Mouse (Mus musculus) forebrain, embryonic 12.5 days (tissue): ENCODE data around the gene Cst9. TPM values are rescaled to one million over a fixed set of nuclear protein-coding genes. Genes with fewer than 3 reads are reported as not detected.

Experiments
- ATAC-seq: fragments of 200-750 bp; cut with Nextera tagmentation; 2 replicates; pipeline ENCODE4 v1.8.0; 2017; ENCODE audit warnings: moderate TSS enrichment; ENCODE audit not compliant: low FRiP score
- H3K27ac ChIP-seq: fragments of 300-500 bp; sonication (generic); 2 replicates; pipeline ENCODE4 v1.5.1; 2016; ENCODE audit warnings: mild to moderate bottlenecking
- H3K27me3 ChIP-seq: fragments of 300-500 bp; sonication (generic); 2 replicates; pipeline ENCODE4 v1.6.1; 2016; ENCODE audit warnings: mild to moderate bottlenecking
- H3K36me3 ChIP-seq: fragments of 300-500 bp; sonication (generic); replicated peaks from 2 replicates; pipeline ENCODE4 v1.6.1; 2016; ENCODE audit warnings: mild to moderate bottlenecking
- H3K4me1 ChIP-seq: fragments of 300-500 bp; sonication (generic); 2 replicates; pipeline ENCODE4 v1.6.1; 2016
- H3K4me2 ChIP-seq: fragments of 300-500 bp; sonication (generic); 2 replicates; pipeline ENCODE4 v1.6.1; 2016; ENCODE audit warnings: mild to moderate bottlenecking, moderate library complexity
- H3K4me3 ChIP-seq: fragments of 300-500 bp; sonication (generic); replicated peaks from 2 replicates; pipeline ENCODE4 v1.5.1; 2016; ENCODE audit warnings: mild to moderate bottlenecking
- H3K9ac ChIP-seq: fragments of 300-500 bp; sonication (generic); 2 replicates; pipeline ENCODE4 v1.6.1; 2016; ENCODE audit warnings: mild to moderate bottlenecking
- H3K9me3 ChIP-seq: fragments of 300-500 bp; sonication (generic); 2 replicates; pipeline ENCODE4 v1.6.1; 2016
- WGBS: fragments of 180-500 bp; shearing (Covaris S2); methylation state at CpG from one replicate; pipeline ENCODE4 v1.1.7; 2016; 5-methylcytosine and 5-hydroxymethylcytosine counted together
- polyA plus RNA-seq: library from polyadenylated mRNA; unstranded; fragments of >200 nt; fragmentation: Nextera tagmentation; extraction: Ambion mirVana; gene quantifications from 2 replicates; pipeline ENCODE4 v1.2.1, GENCODE M21; 2016

Cst9 gene
- polyA plus RNA-seq, result not detected in 2 replicates

DNA sequence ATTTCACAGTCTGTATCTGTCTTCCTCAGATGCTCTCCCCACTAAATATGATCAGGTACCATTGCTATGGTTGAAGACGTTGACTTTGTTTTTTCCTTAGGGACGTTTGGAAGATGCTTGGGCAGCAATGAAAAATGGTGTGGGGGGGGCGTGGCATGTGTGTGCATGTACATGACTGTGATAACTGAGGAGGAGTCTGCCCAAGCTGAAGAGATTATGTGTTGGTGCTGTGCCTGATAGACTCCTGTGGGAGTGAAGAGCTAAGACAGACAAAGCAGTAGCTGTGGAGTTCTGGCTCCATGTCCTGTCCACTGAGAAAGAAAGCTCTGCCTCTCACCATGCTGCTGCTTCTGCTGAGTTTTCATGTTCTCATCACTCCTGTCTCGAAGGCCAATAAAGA is at the start of gene Cst9:
Gene Cst9, plus strand, starts transcription at position 236 of the 400 bp plus-strand sequence.
- no peaks in the 10 kb centered on the region for H3K27me3 ChIP-seq
- H3K4me2 ChIP-seq, result no peak within 1 kb of the TSS
- no peak within 1 kb of the TSS for H3K9ac ChIP-seq
- no peaks in the 10 kb centered on the region for H3K4me1 ChIP-seq
- no peaks in the 10 kb centered on the region for H3K9me3 ChIP-seq
- 79% methylated on average over 4 of the region's 4 CpGs for WGBS
- H3K4me3 ChIP-seq, result no peak within 1 kb of the TSS
- H3K27ac ChIP-seq, result no peak within 1 kb of the TSS
- no peak for ATAC-seq
- no peaks in the 10 kb centered on the region for H3K36me3 ChIP-seq

- Histone ChIP-seq H3K27ac (no peak within 1 kb of the TSS), H3K36me3 (no peaks in the 10 kb centered on the region), H3K4me1 (no peaks in the 10 kb centered on the region), H3K9me3 (no peaks in the 10 kb centered on the region), H3K4me3 (no peak within 1 kb of the TSS), H3K27me3 (no peaks in the 10 kb centered on the region), H3K9ac (no peak within 1 kb of the TSS), H3K4me2 (no peak within 1 kb of the TSS)
- no peak for ATAC-seq
- WGBS, result 92% methylated on average over 6 of the region's 6 CpGs
Measured at GRCm38 (mm10) chr2:148789142-148789541, 45.8 kb upstream of the Cst9 start, which contains the start of gene Cst12. Cst12 (plus strand) TSS chr2:148789361.

GRCm38 (mm10) chr2:148798485-148798884 is 36.5 kb upstream of the Cst9 start, which contains the start of gene Cst8:
Cst8 (plus strand) TSS chr2:148798785.
- Histone ChIP-seq H3K9me3 (no peaks in the 10 kb centered on the region), H3K4me1 (no peaks in the 10 kb centered on the region), H3K27ac (no peak within 1 kb of the TSS), H3K27me3 (no peaks in the 10 kb centered on the region), H3K4me3 (no peak within 1 kb of the TSS), H3K4me2 (no peak within 1 kb of the TSS), H3K36me3 (no peaks in the 10 kb centered on the region), H3K9ac (no peak within 1 kb of the TSS)
- WGBS, result 89% methylated on average over 1 of the region's 1 CpGs
- no peak for ATAC-seq

- Histone ChIP-seq H3K36me3 (no peaks in the 10 kb centered on the region), H3K9me3 (no peaks in the 10 kb centered on the region), H3K4me3 (no peak overlapping the region), H3K9ac (no peak overlapping the region), H3K27me3 (no peaks in the 10 kb centered on the region), H3K4me1 (no peaks in the 10 kb centered on the region), H3K27ac (no peak overlapping the region), H3K4me2 (no peak overlapping the region)
- 80% methylated on average over 3 of the region's 3 CpGs for WGBS
- no peak for ATAC-seq
Measured at GRCm38 (mm10) chr2:148801491-148801921, 33.4 kb upstream of the Cst9 start.

DNA sequence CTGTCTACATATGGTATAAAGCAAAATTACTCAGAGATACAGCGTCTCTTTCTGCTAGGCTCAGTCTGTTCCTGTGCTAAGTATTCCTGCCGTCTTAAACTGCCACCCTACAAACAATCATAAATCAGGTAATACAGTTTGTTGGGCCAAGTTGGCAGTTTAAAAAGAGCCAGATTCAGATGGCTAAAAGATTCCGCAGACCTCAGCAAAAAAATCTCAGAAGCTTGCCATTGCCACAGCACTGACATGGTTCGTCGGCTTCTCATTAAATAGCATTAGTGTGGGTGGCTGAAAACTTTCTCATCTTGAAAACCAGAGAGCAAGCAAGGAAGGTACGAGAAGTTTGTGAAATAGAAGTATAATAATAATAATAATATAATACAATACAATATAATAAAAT is 28.3 kb upstream of the Cst9 start:
- ATAC-seq, result no peak
- H3K4me1 ChIP-seq, result no peaks in the 10 kb centered on the region
- H3K27ac ChIP-seq, result no peak overlapping the region
- H3K9ac ChIP-seq, result no peak overlapping the region
- 84% methylated on average over 6 of the region's 6 CpGs for WGBS
- H3K9me3 ChIP-seq, result no peaks in the 10 kb centered on the region
- H3K4me2 ChIP-seq, result no peak overlapping the region
- H3K27me3 ChIP-seq, result no peaks in the 10 kb centered on the region
- no peak overlapping the region for H3K4me3 ChIP-seq
- H3K36me3 ChIP-seq, result no peaks in the 10 kb centered on the region

- H3K4me2 ChIP-seq, result no peak within 1 kb of the TSS
- H3K27ac ChIP-seq, result no peak within 1 kb of the TSS
- H3K9ac ChIP-seq, result no peak within 1 kb of the TSS
Measured at GRCm38 (mm10) chr2:148819909-148820308, 15.0 kb upstream of the Cst9 start, which contains the start of gene Cst13. Cst13 (plus strand) TSS chr2:148820081.

DNA sequence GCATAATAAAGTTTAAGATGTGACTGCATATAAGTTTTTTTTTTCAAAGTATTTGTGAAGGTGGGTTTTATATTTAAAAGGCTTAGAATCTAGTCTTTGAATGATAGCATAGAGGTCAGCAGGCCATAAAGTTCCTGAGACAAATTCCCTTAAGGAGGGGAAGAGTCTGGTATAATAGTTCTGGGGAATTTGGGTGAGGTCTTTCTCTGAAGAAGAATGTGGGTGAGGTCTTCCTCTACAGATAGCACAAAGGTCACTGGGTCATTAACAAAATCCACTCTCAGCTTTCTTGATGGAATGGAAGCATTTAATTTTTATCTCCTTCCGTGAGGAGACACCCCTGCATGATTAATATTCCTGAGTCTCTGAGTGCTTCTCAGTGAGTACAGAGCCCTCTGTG is 9.0 kb upstream of the Cst9 start:
- Histone ChIP-seq H3K9ac (no peak overlapping the region), H3K4me1 (no peaks in the 10 kb centered on the region)
- WGBS, result 52% methylated on average over 1 of the region's 1 CpGs

More at GRCm38 (mm10) chr2:148819909-148820308, 15.0 kb upstream of the Cst9 start, which contains the start of gene Cst13:
- no peaks in the 10 kb centered on the region for H3K9me3 ChIP-seq
- no peaks in the 10 kb centered on the region for H3K36me3 ChIP-seq
- H3K4me3 ChIP-seq, result no peak within 1 kb of the TSS
- peaks cover 5% of the 10 kb centered on the region; the same call in 1 of the 2 replicates for H3K4me1 ChIP-seq
- H3K27me3 ChIP-seq, result no peaks in the 10 kb centered on the region
- ATAC-seq, result no peak

GRCm38 (mm10) chr2:148838075-148838777 is 3.3 kb downstream of the Cst9 start:
- Histone ChIP-seq H3K27ac (no peak overlapping the region), H3K4me3 (no peak overlapping the region), H3K4me1 (no peaks in the 10 kb centered on the region), H3K27me3 (no peaks in the 10 kb centered on the region), H3K36me3 (no peaks in the 10 kb centered on the region), H3K4me2 (no peak overlapping the region), H3K9me3 (no peaks in the 10 kb centered on the region), H3K9ac (no peak overlapping the region)
- WGBS, result 81% methylated on average over 5 of the region's 5 CpGs
- ATAC-seq, result no peak

More for the DNA sequence above, 9.0 kb upstream of the Cst9 start:
- Histone ChIP-seq H3K4me2 (no peak overlapping the region), H3K9me3 (no peaks in the 10 kb centered on the region), H3K4me3 (no peak overlapping the region), H3K36me3 (no peaks in the 10 kb centered on the region), H3K27me3 (no peaks in the 10 kb centered on the region), H3K27ac (no peak overlapping the region)
- ATAC-seq, result no peak

- no peaks in the 10 kb centered on the region for H3K9me3 ChIP-seq
- no peaks in the 10 kb centered on the region for H3K36me3 ChIP-seq
- no peak overlapping the region for H3K27ac ChIP-seq
- no peak for ATAC-seq
- WGBS, result 92% methylated on average over 2 of the region's 2 CpGs
- H3K4me3 ChIP-seq, result no peak overlapping the region
- no peaks in the 10 kb centered on the region for H3K27me3 ChIP-seq
- no peak overlapping the region for H3K9ac ChIP-seq
- no peak overlapping the region for H3K4me2 ChIP-seq
- no peaks in the 10 kb centered on the region for H3K4me1 ChIP-seq
Measured at GRCm38 (mm10) chr2:148839224-148839623, 4.3 kb downstream of the Cst9 start.

GRCm38 (mm10) chr2:148851116-148851906 is 16.4 kb downstream of the Cst9 start:
- 44% methylated on average over 8 of the region's 8 CpGs for WGBS
- H3K27me3 ChIP-seq, result no peaks in the 10 kb centered on the region

GRCm38 (mm10) chr2:148856630-148857400 is 21.9 kb downstream of the Cst9 start:
- H3K9ac ChIP-seq, result no peak overlapping the region
- 77% methylated on average over 8 of the region's 8 CpGs for WGBS

More at GRCm38 (mm10) chr2:148851116-148851906, 16.4 kb downstream of the Cst9 start:
- H3K9me3 ChIP-seq, result no peaks in the 10 kb centered on the region
- no peak overlapping the region for H3K4me3 ChIP-seq
- peak; percentile 80 for ATAC-seq
- no peak overlapping the region for H3K4me2 ChIP-seq
- H3K36me3 ChIP-seq, result no peaks in the 10 kb centered on the region
- no peak overlapping the region for H3K27ac ChIP-seq
- no peak overlapping the region for H3K9ac ChIP-seq
- no peaks in the 10 kb centered on the region for H3K4me1 ChIP-seq

GRCm38 (mm10) chr2:148857506-148857905 is 22.6 kb downstream of the Cst9 start:
- Histone ChIP-seq H3K36me3 (no peaks in the 10 kb centered on the region), H3K9ac (no peak overlapping the region), H3K27ac (no peak overlapping the region), H3K9me3 (no peaks in the 10 kb centered on the region), H3K4me3 (no peak overlapping the region), H3K4me2 (no peak overlapping the region), H3K27me3 (no peaks in the 10 kb centered on the region), H3K4me1 (no peaks in the 10 kb centered on the region)
- ATAC-seq, result no peak
- WGBS, result 53% methylated on average over 4 of the region's 4 CpGs

More at GRCm38 (mm10) chr2:148856630-148857400, 21.9 kb downstream of the Cst9 start:
- no peak overlapping the region for H3K4me2 ChIP-seq
- no peaks in the 10 kb centered on the region for H3K27me3 ChIP-seq
- H3K36me3 ChIP-seq, result no peaks in the 10 kb centered on the region
- H3K9me3 ChIP-seq, result no peaks in the 10 kb centered on the region
- H3K27ac ChIP-seq, result no peak overlapping the region
- no peak overlapping the region for H3K4me3 ChIP-seq
- H3K4me1 ChIP-seq, result no peaks in the 10 kb centered on the region
- ATAC-seq, result no peak
